Mouse (Mus musculus) lung, embryonic 14.5 days (tissue): ENCODE data around the gene Arhgap6. TPM values are rescaled to one million over a fixed set of nuclear protein-coding genes. Genes with fewer than 3 reads are reported as not detected.

Experiments
- ATAC-seq: fragments of 200-750 bp; cut with Nextera tagmentation; 2 replicates; pipeline ENCODE4 v1.8.0; 2017; ENCODE audit warnings: mild to moderate bottlenecking, moderate TSS enrichment, moderate library complexity; ENCODE audit not compliant: insufficient read depth
- DNase-seq: peaks from one replicate; pipeline ENCODE4 v3.0.0-alpha.2; 2015
- H3K27ac ChIP-seq: fragments of 300-500 bp; sonication (generic); 2 replicates; pipeline ENCODE4 v1.5.1; 2014; ENCODE audit warnings: low read depth, mild to moderate bottlenecking, moderate library complexity
- H3K27me3 ChIP-seq: fragments of 300-500 bp; sonication (generic); 2 replicates; pipeline ENCODE4 v1.6.1; 2014; ENCODE audit warnings: low read length, control low read depth; ENCODE audit not compliant: insufficient read depth
- H3K36me3 ChIP-seq: fragments of 300-500 bp; sonication (generic); 2 replicates; pipeline ENCODE4 v1.6.1; 2014; ENCODE audit warnings: control low read depth; ENCODE audit not compliant: insufficient read depth
- H3K4me1 ChIP-seq: fragments of 300-500 bp; sonication (generic); 2 replicates; pipeline ENCODE4 v1.6.1; 2014; ENCODE audit warnings: antibody characterized with exemption, control low read depth; ENCODE audit not compliant: insufficient read depth
- H3K4me2 ChIP-seq: fragments of 300-500 bp; sonication (generic); 2 replicates; pipeline ENCODE4 v1.6.1; 2014; ENCODE audit warnings: mild to moderate bottlenecking
- H3K4me3 ChIP-seq: fragments of 300-500 bp; sonication (generic); 2 replicates; pipeline ENCODE4 v1.5.1; 2014; ENCODE audit warnings: low read depth, low read length
- H3K9ac ChIP-seq: fragments of 300-500 bp; sonication (generic); 2 replicates; pipeline ENCODE4 v1.6.1; 2014
- H3K9me3 ChIP-seq: fragments of 300-500 bp; sonication (generic); 2 replicates; pipeline ENCODE4 v1.6.1; 2016; ENCODE audit warnings: low read depth, low read length, control low read depth
- CTCF ChIP-seq: IDR thresholded peaks from 2 replicates; pipeline ENCODE4 v1.5.1; 2016; ENCODE audit warnings: antibody characterized with exemption, low read depth
- WGBS: fragments of 180-500 bp; shearing (Covaris S2); extraction: QIAGEN DNeasy Blood & Tissue Kit; methylation state at CpG from one replicate; pipeline ENCODE4 v1.1.7; 2014; 5-methylcytosine and 5-hydroxymethylcytosine counted together
- polyA plus RNA-seq: library from polyadenylated mRNA; unstranded; fragments of >200 nt; fragmentation: Nextera tagmentation; extraction: Ambion mirVana; gene quantifications from 2 replicates; pipeline ENCODE4 v1.2.1, GENCODE M21; 2014

Arhgap6 gene
- polyA plus RNA-seq, 1 experiment from 2014 or later = 21.7 TPM

DNA sequence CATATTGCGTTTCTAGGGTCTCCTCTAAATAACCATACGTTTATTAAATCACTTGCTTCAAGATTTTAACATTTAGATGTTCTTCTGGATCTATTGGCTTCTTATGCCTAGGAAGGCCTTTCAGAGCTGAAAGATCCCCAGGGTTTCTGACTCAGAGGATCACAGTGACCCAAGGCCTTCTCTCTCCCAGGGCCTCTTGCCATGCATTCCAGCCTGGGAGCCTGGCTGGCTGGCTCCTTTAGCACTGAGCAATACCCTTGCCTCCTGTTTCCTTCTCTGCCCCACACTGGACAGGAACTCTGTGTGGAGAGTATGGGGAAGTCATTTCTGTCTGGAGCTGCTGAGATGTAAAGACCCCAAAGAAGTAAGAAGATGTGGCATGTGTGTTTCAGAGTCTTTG, 376.1 kb downstream of the Arhgap6 start:
- 78% methylated on average over 2 of the region's 2 CpGs for whole genome bisulfite sequencing
- DNase-seq (no peak), ATAC-seq (no peak)
- Histone ChIP-seq H3K27ac (no peak overlapping the region), H3K4me3 (no peak overlapping the region), H3K9me3 (no peaks in the 10 kb centered on the region), H3K27me3 (no peaks in the 10 kb centered on the region), H3K36me3 (no peaks in the 10 kb centered on the region), H3K4me1 (no peaks in the 10 kb centered on the region), H3K4me2 (no peak overlapping the region), H3K9ac (no peak overlapping the region)
- no peak for TF ChIP-seq CTCF

DNA sequence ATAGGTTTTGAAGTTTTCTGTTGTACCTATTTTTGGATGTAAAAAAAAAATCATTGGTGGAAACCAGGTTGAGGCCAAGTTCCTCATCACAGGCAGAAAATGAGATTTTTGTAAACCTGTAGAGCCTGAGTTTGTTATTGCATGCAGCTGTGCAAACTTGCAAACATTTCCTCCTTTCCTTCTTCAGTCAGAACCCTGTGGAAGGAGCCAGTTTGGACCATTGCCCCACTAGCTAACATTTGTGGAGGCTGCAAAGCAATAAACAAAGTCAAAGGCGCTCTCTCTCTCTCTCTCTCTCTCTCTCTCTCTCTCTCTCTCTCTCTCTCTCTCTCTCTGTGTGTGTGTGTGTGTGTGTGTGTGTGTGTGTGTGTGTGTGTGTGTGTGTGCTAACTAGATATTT, 378.9 kb downstream of the Arhgap6 start:
- no peaks in the 10 kb centered on the region for H3K9me3 ChIP-seq
- WGBS = 44% methylated on average over 1 of the region's 1 CpGs
- no peaks in the 10 kb centered on the region for H3K4me1 ChIP-seq
- no peak for ATAC-seq
- H3K36me3 ChIP-seq = no peaks in the 10 kb centered on the region
- no peak overlapping the region for H3K9ac ChIP-seq
- peak; percentile 66 for DNase-seq
- no peaks in the 10 kb centered on the region for H3K27me3 ChIP-seq
- no peak overlapping the region for H3K4me2 ChIP-seq
- H3K27ac ChIP-seq = no peak overlapping the region
- H3K4me3 ChIP-seq = no peak overlapping the region
- no peak for TF ChIP-seq CTCF

- no peaks in the 10 kb centered on the region for H3K36me3 ChIP-seq
- DNase-seq (peak; percentile 13), ATAC-seq (no peak; the same call in 1 of the 2 replicates)
- TF ChIP-seq CTCF = no peak
- no peak overlapping the region for H3K27ac ChIP-seq
- H3K4me2 ChIP-seq = no peak overlapping the region
- H3K4me3 ChIP-seq = no peak overlapping the region
- no peaks in the 10 kb centered on the region for H3K4me1 ChIP-seq
- H3K9ac ChIP-seq = no peak overlapping the region
- WGBS = 57% methylated on average over 2 of the region's 2 CpGs
- H3K27me3 ChIP-seq = no peaks in the 10 kb centered on the region
- no peaks in the 10 kb centered on the region for H3K9me3 ChIP-seq
These were observed 383.7 kb downstream of the Arhgap6 start for GRCm38 (mm10) chrX:169178634-169179033.

DNA sequence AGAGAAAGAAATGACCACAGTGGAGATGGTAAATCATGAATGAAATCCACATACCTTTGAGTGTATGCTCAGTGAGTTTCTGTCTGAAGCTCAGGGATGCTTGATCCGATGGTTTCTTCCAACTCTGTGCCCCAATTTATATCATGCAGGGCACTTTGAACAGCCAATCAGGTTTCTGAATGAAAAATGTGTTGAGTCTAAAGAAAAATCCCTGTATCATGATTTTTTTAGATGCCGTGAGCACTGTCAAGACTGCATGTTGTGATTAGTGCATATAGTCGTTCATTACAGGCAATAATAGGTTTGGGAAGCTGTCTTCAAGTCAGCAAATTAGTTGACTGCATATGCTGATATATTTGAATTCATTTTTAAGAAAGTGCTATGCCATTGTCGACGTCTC, 392.2 kb downstream of the Arhgap6 start, which contains the start of gene Amelx:
Gene Amelx (minus strand): TSS at position 101 of the 400 bp plus-strand sequence.
- H3K36me3 ChIP-seq = no peaks in the 10 kb centered on the region
- ATAC-seq (no peak), DNase-seq (no peak)
- H3K27ac ChIP-seq = no peak within 1 kb of the TSS
- no peaks in the 10 kb centered on the region for H3K27me3 ChIP-seq
- no peak within 1 kb of the TSS for H3K9ac ChIP-seq
- WGBS = 84% methylated on average over 5 of the region's 5 CpGs
- H3K9me3 ChIP-seq = no peaks in the 10 kb centered on the region
- H3K4me3 ChIP-seq = no peak within 1 kb of the TSS
- no peak for TF ChIP-seq CTCF
- H3K4me2 ChIP-seq = no peak within 1 kb of the TSS
- H3K4me1 ChIP-seq = no peaks in the 10 kb centered on the region

- ATAC-seq (no peak), DNase-seq (no peak)
- Histone ChIP-seq H3K27ac (no peak overlapping the region), H3K9me3 (no peaks in the 10 kb centered on the region), H3K27me3 (no peaks in the 10 kb centered on the region), H3K4me3 (no peak overlapping the region), H3K4me1 (no peaks in the 10 kb centered on the region), H3K36me3 (no peaks in the 10 kb centered on the region), H3K9ac (no peak overlapping the region), H3K4me2 (no peak overlapping the region)
- WGBS = 64% methylated on average over 3 of the region's 3 CpGs
- TF ChIP-seq CTCF = no peak
These were observed 415.1 kb downstream of the Arhgap6 start for GRCm38 (mm10) chrX:169210019-169210418.

DNA sequence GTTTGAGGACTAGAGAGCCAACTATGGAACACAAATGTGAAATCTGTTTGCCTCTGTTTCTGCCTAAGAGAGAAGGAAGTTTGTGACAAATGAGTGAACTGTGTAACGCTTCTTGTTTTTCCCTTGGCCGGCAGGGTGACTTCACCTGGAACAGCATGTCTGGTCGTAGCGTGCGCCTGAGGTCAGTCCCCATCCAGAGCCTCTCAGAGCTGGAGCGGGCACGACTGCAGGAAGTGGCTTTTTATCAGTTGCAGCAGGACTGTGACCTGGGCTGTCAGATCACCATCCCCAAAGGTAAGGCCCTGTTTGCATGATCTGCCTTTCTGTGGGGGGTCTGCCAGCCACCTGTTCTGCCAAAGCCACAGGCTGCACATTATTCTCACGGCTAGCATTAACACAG, 425.2 kb downstream of the Arhgap6 start:
- TF ChIP-seq CTCF = no peak
- Histone ChIP-seq H3K9ac (no peak overlapping the region), H3K4me2 (no peak overlapping the region), H3K4me1 (no peaks in the 10 kb centered on the region), H3K27ac (no peak overlapping the region), H3K36me3 (no peaks in the 10 kb centered on the region), H3K9me3 (no peaks in the 10 kb centered on the region), H3K27me3 (no peaks in the 10 kb centered on the region), H3K4me3 (no peak overlapping the region)
- no peak for DNase-seq
- ATAC-seq = no peak
- WGBS = 56% methylated on average over 8 of the region's 8 CpGs

DNA sequence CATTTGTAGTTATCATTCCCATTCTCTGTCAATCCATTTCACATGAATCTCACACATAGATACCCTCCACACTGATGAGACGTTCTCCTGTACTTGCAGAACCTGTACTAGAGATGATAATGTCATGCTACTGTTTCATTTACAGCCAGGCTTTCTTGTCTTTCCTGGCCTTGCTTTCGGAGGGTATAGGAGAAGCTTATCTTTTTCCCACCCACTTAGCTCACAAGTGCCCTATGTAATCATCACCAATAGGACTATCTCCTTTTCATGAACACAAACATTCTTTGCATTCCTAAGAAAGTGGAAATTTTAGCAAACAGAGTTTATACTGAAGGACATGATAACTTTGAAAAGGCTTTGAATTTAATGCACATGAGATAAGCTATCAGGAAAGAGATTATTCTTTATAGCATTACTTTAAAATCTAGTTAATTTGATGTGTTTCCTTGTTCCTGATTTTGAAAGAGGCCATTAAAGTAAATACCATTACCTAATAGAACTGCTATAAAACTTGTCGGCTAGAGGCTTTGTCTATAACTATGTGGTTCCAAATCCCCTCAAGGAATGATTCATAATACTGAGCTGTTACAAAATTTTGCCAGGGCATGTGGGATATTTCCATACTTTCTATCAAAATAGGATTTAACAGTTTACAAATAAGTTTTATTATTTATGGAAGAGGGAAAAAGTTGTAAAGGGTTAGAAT, 427.6 kb downstream of the Arhgap6 start:
- Histone ChIP-seq H3K4me1 (no peaks in the 10 kb centered on the region), H3K4me2 (no peak overlapping the region), H3K36me3 (no peaks in the 10 kb centered on the region), H3K27me3 (no peaks in the 10 kb centered on the region), H3K27ac (no peak overlapping the region), H3K9me3 (no peaks in the 10 kb centered on the region), H3K4me3 (no peak overlapping the region), H3K9ac (no peak overlapping the region)
- WGBS = 29% methylated on average over 3 of the region's 3 CpGs
- TF ChIP-seq CTCF = no peak
- ATAC-seq (no peak), DNase-seq (no peak)
